Mouse (Mus musculus): Measurements from ENCODE around the gene Gcn1l1. TPM values are rescaled to one million over a fixed set of nuclear protein-coding genes. Genes with fewer than 3 reads are reported as not detected.

Gene Gcn1l1
- polyA plus RNA-seq, 1 experiment, result 39.3 TPM

- DNase-seq, result no peak
- TF ChIP-seq CTCF (IDR thresholded peaks at IDR 0.05; ENCODE audit: borderline replicate concordance, insufficient read depth, low read depth, low read length) (no peak), POLR2A (IDR thresholded peaks at IDR 0.05; ENCODE audit: borderline replicate concordance, insufficient read depth, low read length) (no peak)
- Histone ChIP-seq H3K27me3 (ENCODE audit: control insufficient read depth, insufficient read depth, low read length) (no peaks in the 10 kb centered on the region), H3K27ac (ENCODE audit: insufficient read depth, low read length) (no peak overlapping the region), H3K4me1 (ENCODE audit: control insufficient read depth, insufficient read depth, low read length) (peaks cover 15% of the 10 kb centered on the region), H3K4me3 (replicated peaks; ENCODE audit: insufficient read depth, low read depth, low read length) (no peak overlapping the region)
- 79% methylated on average over 8 of the region's 8 CpGs for WGBS
Observed at GRCm38 (mm10) chr5:115634046-115634445, 69.0 kb downstream of the Gcn1l1 start.

GRCm38 (mm10) chr5:115635536-115635935 is 70.5 kb downstream of the Gcn1l1 start:
- Histone ChIP-seq H3K4me3 (replicated peaks; ENCODE audit: insufficient read depth, low read depth, low read length) (no peak overlapping the region), H3K27me3 (ENCODE audit: control insufficient read depth, insufficient read depth, low read length) (no peaks in the 10 kb centered on the region), H3K27ac (ENCODE audit: insufficient read depth, low read length) (no peak overlapping the region), H3K4me1 (ENCODE audit: control insufficient read depth, insufficient read depth, low read length) (peaks cover 15% of the 10 kb centered on the region)
- WGBS, result 59% methylated on average over 6 of the region's 6 CpGs
- TF ChIP-seq CTCF (IDR thresholded peaks at IDR 0.05; ENCODE audit: borderline replicate concordance, insufficient read depth, low read depth, low read length) (no peak), POLR2A (IDR thresholded peaks at IDR 0.05; ENCODE audit: borderline replicate concordance, insufficient read depth, low read length) (no peak)
- DNase-seq, result no peak

- H3K4me1 ChIP-seq (ENCODE audit: control insufficient read depth, insufficient read depth, low read length), result peaks cover 7% of the 10 kb centered on the region; the same call in 1 of the 2 replicates
- WGBS, result 69% methylated on average over 9 of the region's 9 CpGs
- H3K4me3 ChIP-seq (replicated peaks; ENCODE audit: insufficient read depth, low read depth, low read length), result no peak overlapping the region
Observed at GRCm38 (mm10) chr5:115644192-115644591, 79.1 kb downstream of the Gcn1l1 start.

GRCm38 (mm10) chr5:115648876-115649275 is 83.8 kb downstream of the Gcn1l1 start:
- Histone ChIP-seq H3K27ac (ENCODE audit: insufficient read depth, low read length) (no peak overlapping the region), H3K4me3 (replicated peaks; ENCODE audit: insufficient read depth, low read depth, low read length) (no peak overlapping the region), H3K27me3 (ENCODE audit: control insufficient read depth, insufficient read depth, low read length) (no peaks in the 10 kb centered on the region), H3K4me1 (ENCODE audit: control insufficient read depth, insufficient read depth, low read length) (peaks cover 19% of the 10 kb centered on the region)
- DNase-seq, result no peak
- TF ChIP-seq POLR2A (IDR thresholded peaks at IDR 0.05; ENCODE audit: borderline replicate concordance, insufficient read depth, low read length) (no peak), CTCF (IDR thresholded peaks at IDR 0.05; ENCODE audit: borderline replicate concordance, insufficient read depth, low read depth, low read length) (no peak)
- 53% methylated on average over 3 of the region's 3 CpGs for WGBS

More at GRCm38 (mm10) chr5:115644192-115644591, 79.1 kb downstream of the Gcn1l1 start:
- H3K27ac ChIP-seq (ENCODE audit: insufficient read depth, low read length), result no peak overlapping the region
- TF ChIP-seq CTCF (IDR thresholded peaks at IDR 0.05; ENCODE audit: borderline replicate concordance, insufficient read depth, low read depth, low read length) (peak; percentile 53; the same call in 1 of the 2 replicates), POLR2A (IDR thresholded peaks at IDR 0.05; ENCODE audit: borderline replicate concordance, insufficient read depth, low read length) (no peak)
- DNase-seq, result no peak
- H3K27me3 ChIP-seq (ENCODE audit: control insufficient read depth, insufficient read depth, low read length), result no peaks in the 10 kb centered on the region

- no peak for TF ChIP-seq POLR2A (IDR thresholded peaks at IDR 0.05; ENCODE audit: borderline replicate concordance, insufficient read depth, low read length)
- TF ChIP-seq CTCF (IDR thresholded peaks at IDR 0.05; ENCODE audit: borderline replicate concordance, insufficient read depth, low read depth, low read length), result no peak
- Histone ChIP-seq H3K27ac (ENCODE audit: insufficient read depth, low read length) (no peak overlapping the region), H3K4me1 (ENCODE audit: control insufficient read depth, insufficient read depth, low read length) (peaks cover 19% of the 10 kb centered on the region), H3K27me3 (ENCODE audit: control insufficient read depth, insufficient read depth, low read length) (no peaks in the 10 kb centered on the region), H3K4me3 (replicated peaks; ENCODE audit: insufficient read depth, low read depth, low read length) (no peak overlapping the region)
- WGBS, result 87% methylated on average over 8 of the region's 8 CpGs
- DNase-seq, result no peak
Observed at GRCm38 (mm10) chr5:115649699-115650098, 84.6 kb downstream of the Gcn1l1 start.

GRCm38 (mm10) chr5:115650885-115651284 is 85.8 kb downstream of the Gcn1l1 start:
- no peaks in the 10 kb centered on the region for H3K27me3 ChIP-seq (ENCODE audit: control insufficient read depth, insufficient read depth, low read length)
- peak in 1 of 2 experiments; percentile 29 for DNase-seq
- H3K27ac ChIP-seq (ENCODE audit: insufficient read depth, low read length), result no peak overlapping the region
- WGBS, result 16% methylated on average over 10 of the region's 10 CpGs
- H3K4me3 ChIP-seq (replicated peaks; ENCODE audit: insufficient read depth, low read depth, low read length), result no peak overlapping the region
- no peak for TF ChIP-seq CTCF (IDR thresholded peaks at IDR 0.05; ENCODE audit: borderline replicate concordance, insufficient read depth, low read depth, low read length)
- no peak for TF ChIP-seq POLR2A (IDR thresholded peaks at IDR 0.05; ENCODE audit: borderline replicate concordance, insufficient read depth, low read length)
- peaks cover 17% of the 10 kb centered on the region for H3K4me1 ChIP-seq (ENCODE audit: control insufficient read depth, insufficient read depth, low read length)

- H3K4me1 ChIP-seq (ENCODE audit: control insufficient read depth, insufficient read depth, low read length), result peaks cover 15% of the 10 kb centered on the region
- WGBS, result 88% methylated on average over 10 of the region's 10 CpGs
- no peaks in the 10 kb centered on the region for H3K27me3 ChIP-seq (ENCODE audit: control insufficient read depth, insufficient read depth, low read length)
- H3K27ac ChIP-seq (ENCODE audit: insufficient read depth, low read length), result peak overlapping the region; percentile 50; the same call in 1 of the 2 replicates
- no peak for DNase-seq
- H3K4me3 ChIP-seq (replicated peaks; ENCODE audit: insufficient read depth, low read depth, low read length), result no peak overlapping the region
- TF ChIP-seq CTCF (IDR thresholded peaks at IDR 0.05; ENCODE audit: borderline replicate concordance, insufficient read depth, low read depth, low read length), result no peak
Observed at GRCm38 (mm10) chr5:115651821-115652220, 86.8 kb downstream of the Gcn1l1 start.

GRCm38 (mm10) chr5:115652681-115653575 is 87.9 kb downstream of the Gcn1l1 start:
- DNase-seq, result peak; percentile 100
- H3K4me3 ChIP-seq (replicated peaks; ENCODE audit: insufficient read depth, low read depth, low read length), result peak overlapping the region; percentile 55
- TF ChIP-seq CTCF (IDR thresholded peaks at IDR 0.05; ENCODE audit: borderline replicate concordance, insufficient read depth, low read depth, low read length) (peak; percentile 86), POLR2A (IDR thresholded peaks at IDR 0.05; ENCODE audit: borderline replicate concordance, insufficient read depth, low read length) (peak; percentile 97)

More at GRCm38 (mm10) chr5:115652681-115653575, 87.9 kb downstream of the Gcn1l1 start:
- H3K27me3 ChIP-seq (ENCODE audit: control insufficient read depth, insufficient read depth, low read length), result no peaks in the 10 kb centered on the region
- 2% methylated on average over 35 of the region's 35 CpGs for WGBS
- H3K4me1 ChIP-seq (ENCODE audit: control insufficient read depth, insufficient read depth, low read length), result peaks cover 15% of the 10 kb centered on the region
- peak overlapping the region; percentile 43 for H3K27ac ChIP-seq (ENCODE audit: insufficient read depth, low read length)
